Mouse (Mus musculus) forebrain, embryonic 16.5 days (tissue): ENCODE data around the gene Card19. TPM values are rescaled to one million over a fixed set of nuclear protein-coding genes. Genes with fewer than 3 reads are reported as not detected.

Experiments
- ATAC-seq: fragments of 200-750 bp; cut with Nextera tagmentation; 2 replicates; pipeline ENCODE4 v1.8.0; 2017; ENCODE audit warnings: mild to moderate bottlenecking, moderate library complexity
- H3K27ac ChIP-seq: fragments of 300-500 bp; sonication (generic); 2 replicates; pipeline ENCODE4 v1.5.1; 2014; ENCODE audit warnings: low read length, control low read depth
- H3K27me3 ChIP-seq: fragments of 300-500 bp; sonication (generic); replicated peaks from 2 replicates; pipeline ENCODE4 v1.6.1; 2014; ENCODE audit warnings: low read length; ENCODE audit not compliant: control insufficient read depth, insufficient read depth
- H3K36me3 ChIP-seq: fragments of 300-500 bp; sonication (generic); 2 replicates; pipeline ENCODE4 v1.6.1; 2014; ENCODE audit not compliant: control insufficient read depth, insufficient read depth
- H3K4me1 ChIP-seq: fragments of 300-500 bp; sonication (generic); replicated peaks from 2 replicates; pipeline ENCODE4 v1.6.1; 2014; ENCODE audit warnings: low read length; ENCODE audit not compliant: control insufficient read depth, insufficient read depth
- H3K4me2 ChIP-seq: fragments of 300-500 bp; sonication (generic); 2 replicates; pipeline ENCODE4 v1.6.1; 2014; ENCODE audit warnings: mild to moderate bottlenecking, low read length, control low read depth
- H3K4me3 ChIP-seq: fragments of 300-500 bp; sonication (generic); replicated peaks from 2 replicates; pipeline ENCODE4 v1.5.1; 2014; ENCODE audit warnings: mild to moderate bottlenecking, low read length, control low read depth
- H3K9ac ChIP-seq: fragments of 300-500 bp; sonication (generic); replicated peaks from 2 replicates; pipeline ENCODE4 v1.6.1; 2014; ENCODE audit warnings: low read depth, low read length, control low read depth
- H3K9me3 ChIP-seq: fragments of 300-500 bp; sonication (generic); 2 replicates; pipeline ENCODE4 v1.6.1; 2016; ENCODE audit warnings: low read length; ENCODE audit not compliant: control insufficient read depth
- WGBS: fragments of 180-500 bp; shearing (Covaris S2); extraction: QIAGEN DNeasy Blood & Tissue Kit; methylation state at CpG from one replicate; pipeline ENCODE4 v1.1.7; 2014; 5-methylcytosine and 5-hydroxymethylcytosine counted together
- polyA plus RNA-seq: library from polyadenylated mRNA; unstranded; fragments of >200 nt; fragmentation: Nextera tagmentation; extraction: Ambion mirVana; gene quantifications from 2 replicates; pipeline ENCODE4 v1.2.1, GENCODE M21; 2015

Gene Card19
- polyA plus RNA-seq, 1 experiment from 2014 or later: 21.4 TPM

- Histone ChIP-seq H3K4me3 (no peak overlapping the region), H3K9me3 (no peaks in the 10 kb centered on the region), H3K36me3 (no peaks in the 10 kb centered on the region), H3K4me2 (no peak overlapping the region), H3K27me3 (no peaks in the 10 kb centered on the region), H3K9ac (no peak overlapping the region), H3K27ac (no peak overlapping the region), H3K4me1 (no peaks in the 10 kb centered on the region)
- WGBS: 97% methylated on average over 4 of the region's 4 CpGs
- ATAC-seq: no peak
Observed at GRCm38 (mm10) chr13:49234711-49235110, 18.9 kb upstream of the Card19 start.

GRCm38 (mm10) chr13:49233792-49234572 lies 18.1 kb upstream of the Card19 start:
- no peaks in the 10 kb centered on the region for H3K36me3 ChIP-seq
- H3K4me2 ChIP-seq: no peak overlapping the region
- no peaks in the 10 kb centered on the region for H3K9me3 ChIP-seq
- WGBS: 81% methylated on average over 8 of the region's 8 CpGs
- H3K4me3 ChIP-seq: no peak overlapping the region
- H3K27me3 ChIP-seq: no peaks in the 10 kb centered on the region
- no peak overlapping the region for H3K27ac ChIP-seq
- ATAC-seq: no peak
- H3K9ac ChIP-seq: no peak overlapping the region
- H3K4me1 ChIP-seq: no peaks in the 10 kb centered on the region

- H3K27me3 ChIP-seq: no peaks in the 10 kb centered on the region
- ATAC-seq: no peak
- 32% methylated on average over 4 of the region's 4 CpGs for WGBS
Observed at GRCm38 (mm10) chr13:49225633-49226032, 9.8 kb upstream of the Card19 start.

GRCm38 (mm10) chr13:49225159-49225558 lies 9.3 kb upstream of the Card19 start:
- 74% methylated on average over 3 of the region's 3 CpGs for WGBS

More at GRCm38 (mm10) chr13:49225633-49226032, 9.8 kb upstream of the Card19 start:
- no peak overlapping the region for H3K27ac ChIP-seq
- no peaks in the 10 kb centered on the region for H3K9me3 ChIP-seq
- 0 out of 2 replicates have a peak, but pooled peaks cover 3% of the 10 kb centered on the region for H3K4me1 ChIP-seq
- H3K4me3 ChIP-seq: no peak overlapping the region
- no peak overlapping the region for H3K4me2 ChIP-seq
- H3K9ac ChIP-seq: no peak overlapping the region
- no peaks in the 10 kb centered on the region for H3K36me3 ChIP-seq

GRCm38 (mm10) chr13:49224729-49225128 lies 8.9 kb upstream of the Card19 start:
- Histone ChIP-seq H3K9ac (no peak overlapping the region), H3K9me3 (no peaks in the 10 kb centered on the region), H3K27ac (no peak overlapping the region), H3K4me1 (0 out of 2 replicates have a peak, but pooled peaks cover 3% of the 10 kb centered on the region), H3K36me3 (no peaks in the 10 kb centered on the region), H3K27me3 (no peaks in the 10 kb centered on the region), H3K4me3 (no peak overlapping the region), H3K4me2 (no peak overlapping the region)
- WGBS: 24% methylated on average over 6 of the region's 6 CpGs
- ATAC-seq: no peak

More at GRCm38 (mm10) chr13:49225159-49225558, 9.3 kb upstream of the Card19 start:
- no peaks in the 10 kb centered on the region for H3K9me3 ChIP-seq
- no peaks in the 10 kb centered on the region for H3K27me3 ChIP-seq
- no peak overlapping the region for H3K4me3 ChIP-seq
- 0 out of 2 replicates have a peak, but pooled peaks cover 3% of the 10 kb centered on the region for H3K4me1 ChIP-seq
- no peaks in the 10 kb centered on the region for H3K36me3 ChIP-seq
- no peak overlapping the region for H3K4me2 ChIP-seq
- H3K9ac ChIP-seq: no peak overlapping the region
- no peak for ATAC-seq
- H3K27ac ChIP-seq: no peak overlapping the region

- no peak overlapping the region for H3K27ac ChIP-seq
- no peaks in the 10 kb centered on the region for H3K27me3 ChIP-seq
- no peak overlapping the region for H3K9ac ChIP-seq
- no peak for ATAC-seq
- H3K4me2 ChIP-seq: no peak overlapping the region
- no peak overlapping the region for H3K4me3 ChIP-seq
- no peaks in the 10 kb centered on the region for H3K36me3 ChIP-seq
- H3K4me1 ChIP-seq: 0 out of 2 replicates have a peak, but pooled peaks cover 3% of the 10 kb centered on the region
- H3K9me3 ChIP-seq: no peaks in the 10 kb centered on the region
- 18% methylated on average over 10 of the region's 10 CpGs for WGBS
Observed at GRCm38 (mm10) chr13:49224314-49224713, 8.5 kb upstream of the Card19 start.

- H3K4me3 ChIP-seq: no peak overlapping the region
- H3K36me3 ChIP-seq: no peaks in the 10 kb centered on the region
- WGBS: 29% methylated on average over 5 of the region's 5 CpGs
- no peaks in the 10 kb centered on the region for H3K27me3 ChIP-seq
- no peak for ATAC-seq
- H3K9me3 ChIP-seq: no peaks in the 10 kb centered on the region
- no peak overlapping the region for H3K4me2 ChIP-seq
- peaks cover 7% of the 10 kb centered on the region for H3K4me1 ChIP-seq
- H3K9ac ChIP-seq: no peak overlapping the region
- no peak overlapping the region for H3K27ac ChIP-seq
Observed at GRCm38 (mm10) chr13:49220912-49221311, 5.1 kb upstream of the Card19 start.

- H3K36me3 ChIP-seq: no peaks in the 10 kb centered on the region
- ATAC-seq: no peak
- H3K9me3 ChIP-seq: no peaks in the 10 kb centered on the region
- no peak overlapping the region for H3K27ac ChIP-seq
- H3K9ac ChIP-seq: no peak overlapping the region
- no peaks in the 10 kb centered on the region for H3K27me3 ChIP-seq
- WGBS: 82% methylated on average over 4 of the region's 4 CpGs
- peaks cover 17% of the 10 kb centered on the region for H3K4me1 ChIP-seq
- no peak overlapping the region for H3K4me3 ChIP-seq
- H3K4me2 ChIP-seq: no peak overlapping the region
Observed at GRCm38 (mm10) chr13:49219367-49219766, 3.5 kb upstream of the Card19 start.

- Histone ChIP-seq H3K36me3 (no peaks in the 10 kb centered on the region), H3K27me3 (no peaks in the 10 kb centered on the region), H3K9me3 (no peaks in the 10 kb centered on the region), H3K27ac (no peak overlapping the region), H3K4me1 (peaks cover 20% of the 10 kb centered on the region), H3K9ac (no peak overlapping the region), H3K4me3 (no peak overlapping the region), H3K4me2 (no peak overlapping the region)
- no peak for ATAC-seq
- WGBS: 21% methylated on average over 3 of the region's 3 CpGs
Observed at GRCm38 (mm10) chr13:49218651-49219050, 2.8 kb upstream of the Card19 start.
